Mouse (Mus musculus): Measurements from ENCODE around the gene Tcf15. TPM values are rescaled to one million over a fixed set of nuclear protein-coding genes. Genes with fewer than 3 reads are reported as not detected.

Gene Tcf15
- polyA plus RNA-seq, 1 experiment from 2014 or later, result 9.9 TPM

DNA sequence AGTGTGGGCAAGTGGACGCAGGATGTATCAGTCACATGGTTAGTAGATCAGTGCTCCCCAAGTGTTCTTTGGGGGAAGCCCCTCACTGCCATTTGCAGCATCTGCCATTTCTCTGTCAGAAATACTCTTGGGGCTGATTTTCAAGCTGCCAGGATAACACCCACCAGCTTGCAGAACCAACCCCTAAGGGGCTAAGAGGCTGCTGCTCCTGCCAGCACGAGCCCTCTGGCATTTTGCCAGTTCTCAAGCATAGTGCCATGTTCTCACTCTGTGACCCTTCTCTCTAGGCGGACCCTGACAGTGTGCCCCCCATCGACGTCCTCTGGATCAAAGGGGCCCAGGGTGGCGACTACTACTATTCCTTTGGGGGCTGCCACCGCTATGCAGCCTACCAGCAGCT is 34.7 kb upstream of the Tcf15 start:
- Histone ChIP-seq H3K27me3 (no peaks in the 10 kb centered on the region; the same call in 1 of the 2 replicates), H3K9ac (no peak overlapping the region), H3K9me3 (replicated peaks) (no peaks in the 10 kb centered on the region), H3K27ac (no peak overlapping the region), H3K4me3 (no peak overlapping the region), H3K4me1 (peaks cover 23% of the 10 kb centered on the region), H3K36me3 (0 out of 2 replicates have a peak, but pooled peaks cover 3% of the 10 kb centered on the region), H3K4me2 (replicated peaks) (no peak overlapping the region)
- 64% methylated on average over 7 of the region's 7 CpGs for WGBS
- ATAC-seq (ENCODE audit: low FRiP score), result no peak

DNA sequence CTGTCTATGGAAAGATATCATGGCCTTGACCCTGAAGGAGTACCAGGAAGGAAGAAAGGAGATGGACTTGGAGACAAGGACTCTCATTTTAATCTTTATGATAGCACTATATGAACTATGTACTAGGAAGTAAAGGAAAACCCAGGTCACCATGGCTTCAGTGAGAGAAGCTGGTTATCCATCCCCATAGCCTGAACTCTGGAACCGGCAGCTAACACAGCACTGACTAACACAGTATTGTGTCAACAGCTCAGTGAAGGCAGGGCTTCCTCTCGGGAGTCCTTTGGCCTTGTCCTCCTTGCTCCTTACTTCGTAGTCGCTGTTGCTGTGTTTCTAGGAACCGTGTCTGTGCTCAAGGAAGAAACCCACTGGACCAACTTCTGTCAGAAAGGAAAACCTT is 34.0 kb upstream of the Tcf15 start:
- no peak overlapping the region for H3K9ac ChIP-seq
- peaks cover 28% of the 10 kb centered on the region for H3K4me1 ChIP-seq
- H3K27ac ChIP-seq, result no peak overlapping the region
- ATAC-seq (ENCODE audit: low FRiP score), result no peak
- no peaks in the 10 kb centered on the region for H3K9me3 ChIP-seq (replicated peaks)
- H3K4me2 ChIP-seq (replicated peaks), result no peak overlapping the region
- no peaks in the 10 kb centered on the region; the same call in 1 of the 2 replicates for H3K27me3 ChIP-seq
- 88% methylated on average over 5 of the region's 5 CpGs for WGBS
- H3K36me3 ChIP-seq, result 0 out of 2 replicates have a peak, but pooled peaks cover 3% of the 10 kb centered on the region
- no peak overlapping the region for H3K4me3 ChIP-seq

DNA sequence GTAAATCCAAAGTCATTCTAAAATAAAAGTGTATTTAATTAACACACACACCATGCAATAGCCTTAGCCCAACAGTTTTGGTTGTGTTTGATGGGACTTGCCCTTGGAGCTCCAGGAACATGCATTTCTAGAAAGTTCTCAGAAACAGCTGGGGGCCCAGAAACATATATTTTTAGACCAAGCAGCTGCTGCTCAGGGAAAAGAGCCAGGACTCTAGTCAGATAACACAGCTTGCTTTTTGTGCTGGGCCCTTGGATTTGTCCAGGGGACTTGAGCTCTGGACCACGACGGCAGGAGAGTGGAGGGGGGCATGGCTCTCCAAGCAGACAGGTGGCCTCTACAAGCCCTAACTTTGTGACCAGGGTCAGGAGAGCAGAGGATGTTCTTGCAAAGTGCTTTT is 32.0 kb upstream of the Tcf15 start:
- Histone ChIP-seq H3K4me1 (peaks cover 29% of the 10 kb centered on the region), H3K36me3 (0 out of 2 replicates have a peak, but pooled peaks cover 3% of the 10 kb centered on the region), H3K4me2 (replicated peaks) (no peak overlapping the region), H3K27ac (no peak overlapping the region), H3K4me3 (no peak overlapping the region), H3K9ac (no peak overlapping the region), H3K27me3 (no peaks in the 10 kb centered on the region; the same call in 1 of the 2 replicates), H3K9me3 (replicated peaks) (no peaks in the 10 kb centered on the region)
- 62% methylated on average over 2 of the region's 2 CpGs for WGBS
- no peak for ATAC-seq (ENCODE audit: low FRiP score)

DNA sequence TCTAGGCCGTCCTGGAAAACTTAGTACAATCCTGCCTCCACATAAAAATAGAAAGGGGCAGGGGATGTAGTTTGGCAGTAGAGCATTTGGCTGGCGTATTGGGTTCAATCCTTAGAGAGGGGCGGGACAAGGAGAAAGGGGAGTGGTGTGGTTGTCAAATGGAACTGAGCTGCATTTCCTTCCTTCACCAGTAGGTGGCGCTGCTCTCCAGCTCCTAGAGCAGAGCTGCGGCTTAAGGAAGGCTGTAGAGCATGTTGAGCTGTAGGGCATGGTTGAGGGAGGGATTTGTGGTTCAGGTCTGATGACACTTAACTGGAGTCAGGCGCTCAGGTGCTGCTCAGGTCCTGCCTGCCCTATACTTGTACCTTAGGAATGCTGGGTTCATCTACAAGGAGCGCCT is 31.4 kb upstream of the Tcf15 start:
- Histone ChIP-seq H3K4me1 (peaks cover 26% of the 10 kb centered on the region), H3K27ac (no peak overlapping the region), H3K4me3 (no peak overlapping the region), H3K9me3 (replicated peaks) (no peaks in the 10 kb centered on the region), H3K9ac (no peak overlapping the region), H3K27me3 (no peaks in the 10 kb centered on the region; the same call in 1 of the 2 replicates), H3K4me2 (replicated peaks) (no peak overlapping the region), H3K36me3 (0 out of 2 replicates have a peak, but pooled peaks cover 3% of the 10 kb centered on the region)
- peak; percentile 77 for ATAC-seq (ENCODE audit: low FRiP score)
- WGBS, result 7% methylated on average over 7 of the region's 7 CpGs

- no peak overlapping the region for H3K4me3 ChIP-seq
- H3K27me3 ChIP-seq, result no peaks in the 10 kb centered on the region; the same call in 1 of the 2 replicates
- H3K9me3 ChIP-seq (replicated peaks), result no peaks in the 10 kb centered on the region
- H3K36me3 ChIP-seq, result 0 out of 2 replicates have a peak, but pooled peaks cover 3% of the 10 kb centered on the region
- no peak overlapping the region for H3K9ac ChIP-seq
- H3K4me2 ChIP-seq (replicated peaks), result no peak overlapping the region
- 0 out of 2 replicates have a peak, but pooled peaks have one; percentile 17 for ATAC-seq (ENCODE audit: low FRiP score)
- 82% methylated on average over 5 of the region's 5 CpGs for WGBS
- no peak overlapping the region for H3K27ac ChIP-seq
- H3K4me1 ChIP-seq, result peaks cover 26% of the 10 kb centered on the region
Measured at GRCm38 (mm10) chr2:152112490-152112889, 30.9 kb upstream of the Tcf15 start.

DNA sequence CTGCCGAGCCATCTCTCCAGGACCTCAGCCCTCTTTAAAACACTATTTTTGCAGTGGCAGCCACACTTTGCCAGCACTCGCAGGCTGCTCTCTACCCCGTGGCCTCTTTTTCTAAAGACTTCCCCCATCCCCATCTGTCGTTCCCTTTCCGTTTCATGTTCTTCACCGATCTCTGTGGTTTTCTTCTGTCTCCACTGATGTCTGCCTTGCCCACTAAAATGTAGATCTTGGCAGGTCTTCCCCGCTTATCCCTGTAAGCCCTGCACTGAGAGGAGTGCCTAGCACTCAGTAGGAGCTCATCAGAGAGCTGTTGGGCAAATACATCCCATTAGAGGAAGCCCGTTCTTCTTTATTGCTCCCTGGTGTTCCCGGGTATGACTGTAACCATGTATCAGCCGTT is 30.4 kb upstream of the Tcf15 start:
- no peak overlapping the region for H3K9ac ChIP-seq
- no peak overlapping the region for H3K27ac ChIP-seq
- no peak overlapping the region for H3K4me3 ChIP-seq
- ATAC-seq (ENCODE audit: low FRiP score), result no peak
- H3K9me3 ChIP-seq (replicated peaks), result no peaks in the 10 kb centered on the region
- no peaks in the 10 kb centered on the region; the same call in 1 of the 2 replicates for H3K27me3 ChIP-seq
- H3K36me3 ChIP-seq, result 0 out of 2 replicates have a peak, but pooled peaks cover 3% of the 10 kb centered on the region
- H3K4me2 ChIP-seq (replicated peaks), result no peak overlapping the region
- peaks cover 26% of the 10 kb centered on the region for H3K4me1 ChIP-seq
- WGBS, result 57% methylated on average over 10 of the region's 10 CpGs

- peak overlapping the region; percentile 36; the same call in 1 of the 2 replicates for H3K9ac ChIP-seq
- peaks cover 26% of the 10 kb centered on the region for H3K4me1 ChIP-seq
- H3K9me3 ChIP-seq (replicated peaks), result no peaks in the 10 kb centered on the region
- H3K4me2 ChIP-seq (replicated peaks), result peak overlapping the region; percentile 51
- no peaks in the 10 kb centered on the region; the same call in 1 of the 2 replicates for H3K27me3 ChIP-seq
- peak; percentile 77 for ATAC-seq (ENCODE audit: low FRiP score)
- peak overlapping the region; percentile 15 for H3K4me3 ChIP-seq
- 0 out of 2 replicates have a peak, but pooled peaks cover 3% of the 10 kb centered on the region for H3K36me3 ChIP-seq
- peak overlapping the region; percentile 48; the same call in 1 of the 2 replicates for H3K27ac ChIP-seq
- WGBS, result 8% methylated on average over 36 of the region's 36 CpGs
Measured at GRCm38 (mm10) chr2:152114057-152114975, 29.0 kb upstream of the Tcf15 start.

DNA sequence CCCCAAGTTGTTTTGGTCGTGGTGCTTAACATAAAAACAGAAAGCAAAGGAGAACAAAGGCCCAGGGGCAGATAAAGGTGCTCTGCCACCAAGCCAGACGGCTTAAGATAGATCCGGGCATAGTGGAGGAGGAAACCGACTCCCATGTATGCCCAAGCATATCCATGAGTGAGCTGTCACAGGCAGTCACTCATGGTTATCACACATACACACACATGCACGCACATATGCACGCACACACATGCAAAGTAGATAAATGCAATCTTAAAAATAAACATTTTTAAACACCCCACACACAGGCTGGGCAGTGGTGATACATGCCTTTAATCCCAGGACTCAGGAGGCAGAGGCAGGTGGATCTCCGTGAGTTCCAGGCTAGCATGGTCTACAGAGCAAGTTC is 25.7 kb upstream of the Tcf15 start:
- no peak overlapping the region for H3K4me2 ChIP-seq (replicated peaks)
- no peaks in the 10 kb centered on the region for H3K36me3 ChIP-seq
- no peak overlapping the region for H3K27ac ChIP-seq
- H3K9me3 ChIP-seq (replicated peaks), result no peaks in the 10 kb centered on the region
- 87% methylated on average over 7 of the region's 7 CpGs for WGBS
- H3K4me1 ChIP-seq, result peaks cover 41% of the 10 kb centered on the region
- ATAC-seq (ENCODE audit: low FRiP score), result no peak
- peaks cover 2% of the 10 kb centered on the region; the same call in 1 of the 2 replicates for H3K27me3 ChIP-seq
- H3K4me3 ChIP-seq, result no peak overlapping the region
- no peak overlapping the region for H3K9ac ChIP-seq

DNA sequence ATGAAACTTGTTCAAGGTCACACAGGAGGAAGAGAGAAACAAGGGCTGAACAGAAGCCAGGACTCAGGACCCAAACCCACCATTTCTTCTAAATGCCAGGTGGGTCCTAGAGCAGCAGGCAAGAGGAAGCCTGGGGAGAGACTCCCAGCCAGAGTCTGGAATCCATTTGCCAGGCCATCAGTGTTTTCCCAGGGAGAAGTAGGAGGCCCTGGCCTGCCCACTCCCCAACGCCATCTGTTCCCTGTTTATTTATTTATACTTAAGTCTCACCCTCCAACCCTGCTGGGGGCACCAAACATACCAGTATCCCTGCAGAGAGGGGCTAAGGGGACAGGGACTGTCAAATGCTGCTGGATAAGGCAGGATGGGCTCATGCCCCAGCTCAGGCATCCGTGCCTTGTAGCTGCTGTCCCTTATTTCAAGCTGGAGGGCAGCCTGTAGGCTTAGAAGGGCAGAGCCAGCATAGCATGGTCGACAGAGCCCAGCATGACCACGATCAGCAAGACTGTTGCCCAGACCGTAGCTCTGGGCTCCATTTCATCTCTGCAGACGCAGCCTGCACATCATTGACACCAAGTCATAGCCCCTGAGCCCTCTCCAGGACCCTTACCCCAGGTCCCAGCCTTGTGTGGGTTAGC is 24.0 kb upstream of the Tcf15 start:
- Histone ChIP-seq H3K27me3 (peaks cover 2% of the 10 kb centered on the region; the same call in 1 of the 2 replicates), H3K27ac (no peak overlapping the region), H3K9me3 (replicated peaks) (no peaks in the 10 kb centered on the region), H3K4me1 (peaks cover 32% of the 10 kb centered on the region), H3K4me2 (replicated peaks) (no peak overlapping the region), H3K9ac (no peak overlapping the region), H3K36me3 (no peaks in the 10 kb centered on the region), H3K4me3 (no peak overlapping the region)
- no peak for ATAC-seq (ENCODE audit: low FRiP score)
- 34% methylated on average over 6 of the region's 6 CpGs for WGBS

DNA sequence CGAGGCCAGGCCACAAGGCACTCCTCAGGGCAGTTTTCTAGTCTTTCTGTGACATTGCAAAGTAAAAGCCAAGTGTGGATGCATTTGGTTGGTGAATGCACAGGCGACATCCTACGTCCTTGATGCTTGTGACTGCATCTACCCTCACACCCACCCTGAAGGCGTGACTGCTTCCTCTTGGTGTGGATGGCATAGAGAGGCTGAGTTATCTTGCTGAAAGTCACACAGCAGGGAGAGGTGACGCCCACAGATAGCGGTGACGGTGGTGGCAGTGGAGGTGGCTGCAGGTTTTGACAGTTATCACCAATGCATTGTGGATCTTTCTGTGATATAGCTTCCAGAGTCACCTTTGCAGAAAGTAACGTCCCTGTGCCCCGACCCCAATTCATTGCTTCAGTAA is 20.5 kb upstream of the Tcf15 start:
- Histone ChIP-seq H3K4me2 (replicated peaks) (no peak overlapping the region), H3K9me3 (replicated peaks) (no peaks in the 10 kb centered on the region), H3K4me3 (no peak overlapping the region), H3K27ac (no peak overlapping the region), H3K9ac (no peak overlapping the region), H3K27me3 (0 out of 2 replicates have a peak, but pooled peaks cover 5% of the 10 kb centered on the region), H3K4me1 (peaks cover 20% of the 10 kb centered on the region), H3K36me3 (no peaks in the 10 kb centered on the region)
- ATAC-seq (ENCODE audit: low FRiP score), result no peak
- WGBS, result 69% methylated on average over 9 of the region's 9 CpGs

GRCm38 (mm10) chr2:152128597-152128996 is 14.8 kb upstream of the Tcf15 start:
- Histone ChIP-seq H3K27me3 (0 out of 2 replicates have a peak, but pooled peaks cover 3% of the 10 kb centered on the region), H3K4me2 (replicated peaks) (no peak overlapping the region), H3K4me1 (no peaks in the 10 kb centered on the region), H3K9ac (no peak overlapping the region), H3K36me3 (no peaks in the 10 kb centered on the region), H3K27ac (no peak overlapping the region), H3K9me3 (replicated peaks) (no peaks in the 10 kb centered on the region), H3K4me3 (no peak overlapping the region)
- no peak for ATAC-seq (ENCODE audit: low FRiP score)
- WGBS, result 69% methylated on average over 2 of the region's 2 CpGs

DNA sequence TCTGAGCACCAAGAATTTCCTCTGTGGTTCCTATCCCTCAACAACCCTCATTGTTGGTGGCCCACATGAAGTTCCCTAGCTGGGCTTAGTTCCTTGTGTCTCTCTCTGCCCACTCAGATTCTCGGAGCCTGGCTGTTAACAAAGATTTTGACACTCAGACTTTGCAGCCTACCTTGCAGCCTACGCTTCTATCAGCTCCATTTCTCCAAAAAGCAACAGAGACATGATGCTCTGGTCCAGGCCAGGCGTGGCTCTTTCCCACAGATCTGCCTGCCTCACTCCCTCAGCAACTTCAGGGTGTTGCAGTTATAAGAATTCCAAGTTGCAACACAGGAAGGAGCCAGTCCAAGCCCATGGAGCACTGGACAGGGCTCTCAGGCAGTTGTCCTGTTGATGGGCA is 13.6 kb upstream of the Tcf15 start:
- no peak overlapping the region for H3K4me3 ChIP-seq
- no peak for ATAC-seq (ENCODE audit: low FRiP score)
- H3K9me3 ChIP-seq (replicated peaks), result no peaks in the 10 kb centered on the region
- H3K9ac ChIP-seq, result no peak overlapping the region
- H3K4me1 ChIP-seq, result no peaks in the 10 kb centered on the region
- H3K36me3 ChIP-seq, result no peaks in the 10 kb centered on the region
- 0 out of 2 replicates have a peak, but pooled peaks cover 3% of the 10 kb centered on the region for H3K27me3 ChIP-seq
- WGBS, result 81% methylated on average over 3 of the region's 3 CpGs
- H3K27ac ChIP-seq, result no peak overlapping the region
- no peak overlapping the region for H3K4me2 ChIP-seq (replicated peaks)

Measured in hindbrain, embryonic 12.5 days (tissue).